ENCODE assay signal across 8 mouse cellular contexts in the genomic region with DNA sequence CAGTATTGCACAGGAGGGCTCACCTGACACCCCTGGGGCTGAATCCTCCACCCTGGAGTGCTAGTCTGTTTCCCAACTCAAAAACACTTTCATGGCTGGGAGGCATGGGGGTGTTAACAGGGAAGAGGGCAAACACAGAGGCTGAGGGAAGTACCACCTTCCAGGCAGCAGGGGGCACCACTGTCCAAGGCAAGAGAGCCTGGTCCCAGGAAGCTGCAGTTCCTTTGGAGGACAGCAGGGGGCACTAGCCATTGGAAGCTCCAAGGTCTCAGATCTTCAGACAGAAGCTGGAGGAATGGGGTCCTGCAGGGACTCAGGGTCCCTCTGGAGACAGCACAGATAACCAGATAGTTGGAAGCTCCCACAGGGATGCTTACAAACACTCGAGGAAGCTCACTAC. TPM values are rescaled to one million over a fixed set of nuclear protein-coding genes. Genes with fewer than 3 reads are reported as not detected.
DNase-seq lines count a peak whose midpoint lies in the region; ATAC-seq and TF ChIP-seq lines count a peak whose summit lies in the region.

No protein-coding gene starts in this region.

- WGBS in forebrain, embryonic 11.5 days: 33% methylated on average over 1 of the region's 1 CpGs
- 6% methylated on average over 1 of the region's 1 CpGs for WGBS in lung, embryonic 16.5 days

- no peak overlapping the region for H3K4me2 ChIP-seq in forebrain, embryonic 11.5 days (ENCODE audit: low read depth, low read length, severe bottlenecking)
- H3K4me2 ChIP-seq in lung, embryonic 16.5 days (ENCODE audit: low read depth, low read length): no peak overlapping the region

- no peak overlapping the region for H3K27ac ChIP-seq in forebrain, embryonic 11.5 days (ENCODE audit: low read depth, low read length)
- H3K27ac ChIP-seq in layer of hippocampus, adult 2 months: no peak overlapping the region
- H3K27ac ChIP-seq in lung, embryonic 16.5 days (ENCODE audit: low read length): no peak overlapping the region

- ATAC-seq in forebrain, embryonic 11.5 days (replicated peaks; ENCODE audit: low FRiP score): 0 out of 2 replicates have a peak, but pooled peaks have one; percentile 12
- peak; percentile 29; the same call in 1 of the 2 replicates for ATAC-seq in lung, embryonic 16.5 days (ENCODE audit: low read depth)

- H3K4me1 ChIP-seq in forebrain, embryonic 11.5 days (replicated peaks; ENCODE audit: control insufficient read depth, insufficient read depth, low read length): peaks cover 3% of the 10 kb centered on the region
- no peaks in the 10 kb centered on the region; the same call in 1 of the 2 replicates for H3K4me1 ChIP-seq in lung, embryonic 16.5 days (replicated peaks; ENCODE audit: control insufficient read depth, insufficient read depth, low read length)

- H3K27me3 ChIP-seq in forebrain, embryonic 11.5 days (ENCODE audit: control insufficient read depth, insufficient read depth, low read length): no peaks in the 10 kb centered on the region
- H3K27me3 ChIP-seq in lung, embryonic 16.5 days (ENCODE audit: control insufficient read depth, insufficient read depth, low read depth, low read length): no peaks in the 10 kb centered on the region

- TF ChIP-seq CTCF in layer of hippocampus, adult 2 months (conservative IDR thresholded peaks at IDR 0.05): peak; percentile 100

- H3K36me3 ChIP-seq in forebrain, embryonic 11.5 days (ENCODE audit: control insufficient read depth, insufficient read depth, low read length): no peaks in the 10 kb centered on the region
- H3K36me3 ChIP-seq in lung, embryonic 16.5 days (ENCODE audit: control insufficient read depth, insufficient read depth, low read length): peaks cover 3% of the 10 kb centered on the region; the same call in 1 of the 2 replicates

- no peak overlapping the region for H3K4me3 ChIP-seq in forebrain, embryonic 11.5 days (ENCODE audit: low read depth, low read length)
- H3K4me3 ChIP-seq in layer of hippocampus, adult 2 months: no peak overlapping the region
- no peak overlapping the region for H3K4me3 ChIP-seq in lung, embryonic 16.5 days (ENCODE audit: low read length)

- peak; percentile 80 for DNase-seq in ES-CJ7 (ENCODE audit: low read depth, low spot score)
- DNase-seq in c-Kit-positive CD71-negative TER-119-negative erythroid progenitor cells, embryonic 14.5 days (ENCODE audit: low read depth): peak; percentile 79
- peak; percentile 96 for DNase-seq in forebrain, embryonic 11.5 days (ENCODE audit: low spot score)
- DNase-seq in heart, postnatal 25 days (ENCODE audit: low spot score): peak; percentile 67
- peak; percentile 86 to 95 for DNase-seq in layer of hippocampus, adult 2 months (ENCODE audit: low spot score in 2 of 2)
- DNase-seq in ovary, postnatal 14 days (ENCODE audit: low spot score): peak; percentile 93
- peak; percentile 86 for DNase-seq in thymus, postnatal 0 days (ENCODE audit: low spot score)

- intact Hi-C loops in heart, postnatal 25 days (cut with DNase I): loop anchor here (1.0 to 2.0 kb wide), 3 partner anchors 56 to 127 kb away; a partner anchor contains a TSS

- H3K9me3 ChIP-seq in forebrain, embryonic 11.5 days (ENCODE audit: control insufficient read depth, low read length): no peaks in the 10 kb centered on the region
- no peaks in the 10 kb centered on the region for H3K9me3 ChIP-seq in lung, embryonic 16.5 days (ENCODE audit: control insufficient read depth, low read length)

- no peak overlapping the region for H3K9ac ChIP-seq in forebrain, embryonic 11.5 days (ENCODE audit: low read length)
- H3K9ac ChIP-seq in lung, embryonic 16.5 days (ENCODE audit: low read length): no peak overlapping the region

RNA-seq across cellular contexts. Expression of a gene that starts 18.2 kb away (rescaled TPM):
- polyA plus RNA-seq in forebrain, embryonic 11.5 days (2014; fragmentation: Nextera tagmentation; extraction: Ambion mirVana): 0.76 TPM in 2 replicates
- 1 to 10 TPM; 1.3 to 2.0 TPM for total RNA-seq in heart, postnatal 25 days (2021)
- total RNA-seq in layer of hippocampus, adult 2 months (2021): 1 to 10 TPM; 3.8 to 4.2 TPM
- polyA plus RNA-seq in lung, embryonic 16.5 days (2015; fragmentation: Nextera tagmentation; extraction: Ambion mirVana): 1.0 and 1.4 TPM in 2 replicates
- polyA plus RNA-seq in thymus, postnatal 0 days (2015; fragmentation: Nextera tagmentation; extraction: Ambion mirVana): 1.0 and 1.2 TPM in 2 replicates

RNA-seq across cellular contexts. Expression of a gene that starts 29.6 kb away (rescaled TPM):
- polyA plus RNA-seq in forebrain, embryonic 11.5 days (2014; fragmentation: Nextera tagmentation; extraction: Ambion mirVana): not detected in 2 replicates
- total RNA-seq in heart, postnatal 25 days (2021): not detected
- not detected for total RNA-seq in layer of hippocampus, adult 2 months (2021)
- not detected in 2 replicates for polyA plus RNA-seq in lung, embryonic 16.5 days (2015; fragmentation: Nextera tagmentation; extraction: Ambion mirVana)
- polyA plus RNA-seq in thymus, postnatal 0 days (2015; fragmentation: Nextera tagmentation; extraction: Ambion mirVana): 0.26 and 0.80 TPM in 2 replicates
